Mouse (Mus musculus): Measurements from ENCODE around the gene Taz. TPM values are rescaled to one million over a fixed set of nuclear protein-coding genes. Genes with fewer than 3 reads are reported as not detected.
A peak's percentile ranks its signal among the peaks of the same experiment; 100 is the strongest.

Gene Taz
- polyA plus RNA-seq, 1 experiment = 79.6 TPM

- peaks cover 4% of the 10 kb centered on the region; the same call in 1 of the 2 replicates for H3K4me1 ChIP-seq (ENCODE audit: control insufficient read depth, insufficient read depth, low read length)
- 3% methylated on average over 31 of the region's 31 CpGs for WGBS
- DNase-seq = no peak
Observed at GRCm38 (mm10) chrX:74254888-74255565, 26.7 kb upstream of the Taz start.

GRCm38 (mm10) chrX:74257746-74258145, 24.0 kb upstream of the Taz start:
- peaks cover 4% of the 10 kb centered on the region; the same call in 1 of the 2 replicates for H3K4me1 ChIP-seq (ENCODE audit: control insufficient read depth, insufficient read depth, low read length)
- H3K36me3 ChIP-seq (ENCODE audit: control insufficient read depth, insufficient read depth, low read length) = no peaks in the 10 kb centered on the region
- no peak overlapping the region for H3K4me3 ChIP-seq (ENCODE audit: insufficient read depth, low read depth, low read length)
- no peak for DNase-seq
- no peaks in the 10 kb centered on the region for H3K27me3 ChIP-seq (replicated peaks; ENCODE audit: control insufficient read depth, insufficient read depth, low read length)
- H3K27ac ChIP-seq (ENCODE audit: insufficient read depth, low read depth, low read length) = no peak overlapping the region
- 92% methylated on average over 3 of the region's 3 CpGs for WGBS
- TF ChIP-seq CTCF (conservative IDR thresholded peaks at IDR 0.05; ENCODE audit: insufficient read depth, insufficient read length, low read depth, low read length) (no peak), POLR2A (IDR thresholded peaks at IDR 0.05; ENCODE audit: low read depth, low read length) (no peak)

More at GRCm38 (mm10) chrX:74254888-74255565, 26.7 kb upstream of the Taz start:
- Histone ChIP-seq H3K27me3 (replicated peaks; ENCODE audit: control insufficient read depth, insufficient read depth, low read length) (no peaks in the 10 kb centered on the region), H3K4me3 (ENCODE audit: insufficient read depth, low read depth, low read length) (peak overlapping the region; percentile 81), H3K36me3 (ENCODE audit: control insufficient read depth, insufficient read depth, low read length) (no peaks in the 10 kb centered on the region), H3K27ac (ENCODE audit: insufficient read depth, low read depth, low read length) (peak overlapping the region; percentile 66)
- TF ChIP-seq CTCF (conservative IDR thresholded peaks at IDR 0.05; ENCODE audit: insufficient read depth, insufficient read length, low read depth, low read length) = no peak
- TF ChIP-seq POLR2A (IDR thresholded peaks at IDR 0.05; ENCODE audit: low read depth, low read length) = no peak

- H3K4me1 ChIP-seq (ENCODE audit: control insufficient read depth, insufficient read depth, low read length) = peaks cover 3% of the 10 kb centered on the region; the same call in 1 of the 2 replicates
- H3K27me3 ChIP-seq (replicated peaks; ENCODE audit: control insufficient read depth, insufficient read depth, low read length) = no peaks in the 10 kb centered on the region
- no peaks in the 10 kb centered on the region; the same call in 1 of the 2 replicates for H3K36me3 ChIP-seq (ENCODE audit: control insufficient read depth, insufficient read depth, low read length)
- no peak for TF ChIP-seq CTCF (conservative IDR thresholded peaks at IDR 0.05; ENCODE audit: insufficient read depth, insufficient read length, low read depth, low read length)
- TF ChIP-seq POLR2A (IDR thresholded peaks at IDR 0.05; ENCODE audit: low read depth, low read length) = no peak
- H3K4me3 ChIP-seq (ENCODE audit: insufficient read depth, low read depth, low read length) = peak overlapping the region; percentile 70
- 6% methylated on average over 3 of the region's 3 CpGs for WGBS
- H3K27ac ChIP-seq (ENCODE audit: insufficient read depth, low read depth, low read length) = peak overlapping the region; percentile 96
- no peak for DNase-seq
Observed at GRCm38 (mm10) chrX:74269736-74270061, 12.0 kb upstream of the Taz start.

- TF ChIP-seq CTCF (conservative IDR thresholded peaks at IDR 0.05; ENCODE audit: insufficient read depth, insufficient read length, low read depth, low read length) (0 out of 2 replicates have a peak, but pooled peaks have one; percentile 11), POLR2A (IDR thresholded peaks at IDR 0.05; ENCODE audit: low read depth, low read length) (peak; percentile 97)
- DNase-seq = peak; percentile 97
- Histone ChIP-seq H3K27me3 (replicated peaks; ENCODE audit: control insufficient read depth, insufficient read depth, low read length) (no peaks in the 10 kb centered on the region), H3K4me1 (ENCODE audit: control insufficient read depth, insufficient read depth, low read length) (peaks cover 3% of the 10 kb centered on the region; the same call in 1 of the 2 replicates), H3K27ac (ENCODE audit: insufficient read depth, low read depth, low read length) (peak within 1 kb of the TSS; percentile 100), H3K4me3 (ENCODE audit: insufficient read depth, low read depth, low read length) (peak within 1 kb of the TSS; percentile 88), H3K36me3 (ENCODE audit: control insufficient read depth, insufficient read depth, low read length) (no peaks in the 10 kb centered on the region; the same call in 1 of the 2 replicates)
- WGBS = under 1% methylated on average over 42 of the region's 42 CpGs
Observed at GRCm38 (mm10) chrX:74270062-74270901, 11.4 kb upstream of the Taz start, which contains the start of gene Rpl10. Gene Rpl10, plus strand, starts transcription at chrX:74270812.

DNA sequence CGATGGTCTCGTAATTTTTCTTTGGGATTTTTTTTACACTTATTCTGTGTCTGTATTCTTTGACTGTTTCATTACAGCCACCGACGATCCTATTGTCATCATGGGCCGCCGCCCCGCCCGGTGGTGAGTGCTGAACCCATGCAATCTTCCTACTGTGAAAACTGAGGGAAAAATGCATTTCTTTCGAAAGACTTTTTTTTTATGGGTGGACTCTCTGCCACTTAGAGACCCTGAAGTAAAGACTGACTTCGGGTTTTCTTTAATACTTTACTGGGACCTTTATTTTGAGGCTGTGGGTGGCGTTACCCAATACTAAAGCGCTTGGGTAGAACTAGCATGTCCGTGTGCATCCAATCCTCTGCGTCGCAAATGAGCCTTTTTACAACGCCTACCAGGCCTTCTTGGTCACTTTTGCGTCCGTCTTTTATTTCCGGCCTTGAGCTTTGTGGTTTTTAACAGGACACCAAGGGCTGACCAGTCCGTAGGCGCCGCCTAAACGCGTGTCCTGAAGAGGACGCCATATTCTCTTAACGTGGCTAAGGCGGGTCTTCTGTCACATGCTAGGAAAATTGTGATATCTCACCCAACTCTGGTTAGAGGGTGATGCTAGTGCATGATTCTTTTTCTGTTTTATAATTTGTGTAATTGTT, 10.7 kb upstream of the Taz start:
- Histone ChIP-seq H3K27ac (ENCODE audit: insufficient read depth, low read depth, low read length) (peak overlapping the region; percentile 65; the same call in 1 of the 2 replicates), H3K4me3 (ENCODE audit: insufficient read depth, low read depth, low read length) (peak overlapping the region; percentile 88), H3K27me3 (replicated peaks; ENCODE audit: control insufficient read depth, insufficient read depth, low read length) (no peaks in the 10 kb centered on the region), H3K36me3 (ENCODE audit: control insufficient read depth, insufficient read depth, low read length) (no peaks in the 10 kb centered on the region; the same call in 1 of the 2 replicates), H3K4me1 (ENCODE audit: control insufficient read depth, insufficient read depth, low read length) (peaks cover 3% of the 10 kb centered on the region; the same call in 1 of the 2 replicates)
- TF ChIP-seq CTCF (conservative IDR thresholded peaks at IDR 0.05; ENCODE audit: insufficient read depth, insufficient read length, low read depth, low read length) (no peak), POLR2A (IDR thresholded peaks at IDR 0.05; ENCODE audit: low read depth, low read length) (no peak)
- peak; percentile 39 for DNase-seq
- WGBS = 0% methylated on average over 27 of the region's 27 CpGs

DNA sequence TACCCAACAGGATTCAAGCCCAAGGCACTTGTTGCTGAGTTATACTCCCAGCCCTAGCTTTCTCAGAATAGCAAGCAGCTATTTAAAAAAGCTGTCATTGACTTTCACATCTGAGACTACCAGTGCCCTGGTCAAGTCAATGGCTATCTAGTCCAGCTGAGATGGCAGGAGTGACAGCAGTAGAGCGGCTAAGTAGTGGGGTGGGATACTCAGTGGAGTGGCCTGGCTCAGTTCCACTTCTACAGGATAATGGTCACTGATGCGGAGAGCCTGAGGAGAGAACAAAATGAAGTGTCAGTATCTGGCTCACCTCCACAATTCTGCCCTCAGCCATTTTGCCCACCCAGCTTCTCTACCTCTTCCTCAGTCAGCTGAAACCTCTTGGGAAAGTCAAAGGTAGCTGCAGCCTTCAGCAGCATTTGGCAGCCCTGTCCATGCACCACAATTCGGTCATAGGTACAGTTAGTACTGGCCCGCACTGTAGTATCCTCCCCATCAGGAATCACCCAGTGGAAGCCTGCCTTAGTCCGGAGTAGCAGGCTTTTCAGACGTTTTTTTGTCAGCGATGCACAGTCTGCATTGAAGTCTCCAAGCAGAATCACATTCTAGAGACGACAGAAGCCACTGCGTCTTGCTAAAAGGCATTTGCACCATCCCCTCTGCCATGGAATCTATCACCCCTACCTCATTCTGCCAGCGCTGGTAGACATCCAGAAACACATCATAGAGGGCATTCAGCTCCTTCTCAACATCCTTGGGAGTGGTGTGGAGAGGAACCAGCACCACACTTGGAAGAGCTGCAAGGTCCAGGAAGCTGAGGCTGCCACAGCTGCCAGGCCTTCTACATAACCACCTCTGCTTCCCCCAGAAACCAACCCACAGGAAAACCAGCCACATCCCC, 8.0 kb upstream of the Taz start:
- DNase-seq = peak; percentile 19
- no peak overlapping the region for H3K27ac ChIP-seq (ENCODE audit: insufficient read depth, low read depth, low read length)
- WGBS = 30% methylated on average over 10 of the region's 10 CpGs

More for the DNA sequence above, 8.0 kb upstream of the Taz start:
- Histone ChIP-seq H3K36me3 (ENCODE audit: control insufficient read depth, insufficient read depth, low read length) (no peaks in the 10 kb centered on the region; the same call in 1 of the 2 replicates), H3K4me1 (ENCODE audit: control insufficient read depth, insufficient read depth, low read length) (peaks cover 3% of the 10 kb centered on the region; the same call in 1 of the 2 replicates), H3K27me3 (replicated peaks; ENCODE audit: control insufficient read depth, insufficient read depth, low read length) (no peaks in the 10 kb centered on the region), H3K4me3 (ENCODE audit: insufficient read depth, low read depth, low read length) (no peak overlapping the region)
- no peak for TF ChIP-seq POLR2A (IDR thresholded peaks at IDR 0.05; ENCODE audit: low read depth, low read length)
- TF ChIP-seq CTCF (conservative IDR thresholded peaks at IDR 0.05; ENCODE audit: insufficient read depth, insufficient read length, low read depth, low read length) = no peak
